Mouse (Mus musculus): ENCODE data around the gene Mfap1b.

- no peak for TF ChIP-seq CTCF (IDR thresholded peaks at IDR 0.05; ENCODE audit: extremely low read depth, insufficient read depth, insufficient read length, insufficient replicate concordance)
- TF ChIP-seq POLR2A (IDR thresholded peaks at IDR 0.05; ENCODE audit: low read depth, low read length): no peak
These were observed 24.3 kb downstream of the Mfap1b start for GRCm38 (mm10) chr2:121449545-121450011.
